ENCODE assay signal across 9 mouse cellular contexts in the genomic region with DNA sequence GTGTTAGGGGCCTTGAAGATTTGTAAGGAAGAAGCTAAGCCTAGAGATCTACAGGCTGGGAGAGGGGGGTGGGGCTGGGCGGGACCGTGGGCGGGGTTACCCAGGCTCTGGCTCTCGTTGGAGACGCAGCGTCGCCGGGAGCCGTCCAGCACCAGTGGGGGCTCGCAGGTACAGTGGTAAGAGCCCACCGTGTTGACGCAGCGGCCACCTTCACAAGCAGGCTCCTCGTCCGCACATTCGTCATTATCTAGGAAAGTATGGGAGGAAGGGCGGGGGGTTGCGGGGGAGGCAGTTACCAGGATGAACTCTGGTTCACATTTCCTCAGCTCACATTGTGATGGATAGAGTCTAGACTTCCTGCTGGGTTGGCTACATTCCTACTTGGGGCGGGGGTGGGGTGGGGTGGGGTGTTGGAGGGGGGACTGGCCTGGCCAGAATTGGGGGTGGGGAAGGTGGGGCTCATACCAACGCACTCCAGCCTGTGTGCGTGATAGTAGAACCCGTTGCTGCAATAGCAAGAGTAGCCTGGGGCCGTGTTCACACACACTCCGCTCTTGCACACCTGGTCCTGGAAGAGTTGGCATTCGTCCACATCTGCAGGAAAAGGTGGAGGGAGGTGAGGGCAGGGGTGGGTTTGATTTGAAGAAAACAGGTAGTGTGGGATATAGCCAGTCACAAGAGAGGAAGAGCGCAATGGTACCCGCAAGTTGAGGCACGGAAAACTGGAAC. TPM values are rescaled to one million over a fixed set of nuclear protein-coding genes. Genes with fewer than 3 reads are reported as not detected.
DNase-seq lines count a peak whose midpoint lies in the region; ATAC-seq and TF ChIP-seq lines count a peak whose summit lies in the region.
"Had no signal": no experiment of that assay in that cellular context is flagged by ENCODE, and none has a peak within 500 bp of the region (broad histone marks: within the 10 kb centered on the region; RNA-seq: fewer than 3 reads in every experiment).

No protein-coding gene starts in this region.

- H3K9me3 ChIP-seq in forebrain, embryonic 10.5 days: peaks cover 14% of the 10 kb centered on the region; the same call in 1 of the 2 replicates
- H3K9me3 ChIP-seq in kidney, postnatal 0 days (replicated peaks; ENCODE audit: low read length): no peaks in the 10 kb centered on the region
- 0 out of 2 replicates have a peak, but pooled peaks cover under 1% of the 10 kb centered on the region for H3K9me3 ChIP-seq in midbrain, embryonic 15.5 days

- ATAC-seq in kidney, postnatal 0 days (replicated peaks; ENCODE audit: low FRiP score, low read depth): peak; percentile 55
- 0 out of 2 replicates have a peak, but pooled peaks have one; percentile 19 for ATAC-seq in midbrain, embryonic 15.5 days (replicated peaks)

- peaks cover 7% of the 10 kb centered on the region for H3K4me1 ChIP-seq in heart, adult 2 months (ENCODE audit: control insufficient read depth, insufficient read depth, low read length)
- peaks cover 25% of the 10 kb centered on the region for H3K4me1 ChIP-seq in forebrain, embryonic 10.5 days
- H3K4me1 ChIP-seq in kidney, postnatal 0 days (replicated peaks; ENCODE audit: insufficient read depth, low read length): peaks cover 10% of the 10 kb centered on the region; the same call in 1 of the 2 replicates
- H3K4me1 ChIP-seq in midbrain, embryonic 15.5 days: peaks cover 10% of the 10 kb centered on the region; the same call in 1 of the 2 replicates

- 17% methylated on average over 28 of the region's 28 CpGs for WGBS in heart, adult 2 months
- WGBS in forebrain, embryonic 10.5 days: 9% methylated on average over 28 of the region's 28 CpGs
- 10% methylated on average over 28 of the region's 28 CpGs for WGBS in kidney, postnatal 0 days
- WGBS in midbrain, embryonic 15.5 days: 14% methylated on average over 28 of the region's 28 CpGs

- intact Hi-C loops in heart, adult 2 months (cut with DNase I): loop anchor here (1.0 kb wide), 1 partner anchor 21 kb away; no protein-coding TSS in a partner anchor
- intact Hi-C loops in left cerebral cortex, postnatal 14 days (cut with DNase I): no loop called here

- no peak for DNase-seq in heart, adult 2 months
- DNase-seq in heart, adult 18-20 months: no peak
- no peak for DNase-seq in forebrain, embryonic 10.5 days (ENCODE audit: extremely low spot score, low spot score)
- peak; percentile 74 for DNase-seq in kidney, postnatal 0 days (ENCODE audit: low spot score)
- no peak for DNase-seq in right cerebral cortex, adult 2 months (ENCODE audit: low spot score in 2 of 2)
- no peak for DNase-seq in left cerebral cortex, postnatal 14 days (ENCODE audit: low spot score in 2 of 2)
- no peak for DNase-seq in right cerebral cortex, postnatal 4 days

- no peak overlapping the region for H3K4me3 ChIP-seq in heart, adult 2 months
- H3K4me3 ChIP-seq in forebrain, embryonic 10.5 days: peak overlapping the region; percentile 45
- peak overlapping the region; percentile 35 for H3K4me3 ChIP-seq in kidney, postnatal 0 days (replicated peaks; ENCODE audit: low read depth, low read length)
- peak overlapping the region; percentile 18; the same call in 1 of the 2 replicates for H3K4me3 ChIP-seq in midbrain, embryonic 15.5 days

- TF ChIP-seq CTCF in heart, adult 2 months (IDR thresholded peaks at IDR 0.05): no peak
- no peak for TF ChIP-seq CTCF in kidney, postnatal 0 days (IDR thresholded peaks at IDR 0.05; ENCODE audit: low read depth)

- peak overlapping the region; percentile 20 for H3K27ac ChIP-seq in heart, adult 2 months
- H3K27ac ChIP-seq in forebrain, embryonic 10.5 days: no peak overlapping the region
- no peak overlapping the region for H3K27ac ChIP-seq in kidney, postnatal 0 days
- no peak overlapping the region for H3K27ac ChIP-seq in midbrain, embryonic 15.5 days

- H3K9ac ChIP-seq in heart, adult 2 months (ENCODE audit: low read depth, low read length): no peak overlapping the region
- H3K9ac ChIP-seq in kidney, postnatal 0 days (ENCODE audit: low read depth, low read length): no peak overlapping the region
- H3K9ac ChIP-seq in midbrain, embryonic 15.5 days: no peak overlapping the region

- H3K36me3 ChIP-seq in heart, adult 2 months (ENCODE audit: control insufficient read depth, insufficient read depth, low read length): peaks cover 5% of the 10 kb centered on the region; the same call in 1 of the 2 replicates
- H3K36me3 ChIP-seq in forebrain, embryonic 10.5 days (replicated peaks): peaks cover 8% of the 10 kb centered on the region
- no peaks in the 10 kb centered on the region for H3K36me3 ChIP-seq in kidney, postnatal 0 days (ENCODE audit: insufficient read depth, low read length)
- no peaks in the 10 kb centered on the region for H3K36me3 ChIP-seq in midbrain, embryonic 15.5 days (replicated peaks)

- H3K79me2 ChIP-seq in heart, adult 2 months (replicated peaks; ENCODE audit: control insufficient read depth, insufficient read depth, low read length): no peaks in the 10 kb centered on the region

- H3K27me3 ChIP-seq in heart, adult 2 months (ENCODE audit: control insufficient read depth, insufficient read depth, low read length): no peaks in the 10 kb centered on the region
- H3K27me3 ChIP-seq in forebrain, embryonic 10.5 days (ENCODE audit: poor library complexity, severe bottlenecking): peaks cover 39% of the 10 kb centered on the region
- H3K27me3 ChIP-seq in kidney, postnatal 0 days (ENCODE audit: insufficient read depth, low read length): no peaks in the 10 kb centered on the region
- H3K27me3 ChIP-seq in midbrain, embryonic 15.5 days (replicated peaks): no peaks in the 10 kb centered on the region; the same call in 1 of the 2 replicates

- no peak for TF ChIP-seq POLR2A in heart, adult 2 months (IDR thresholded peaks at IDR 0.05; ENCODE audit: insufficient read depth, low read depth, low read length)

- TF ChIP-seq EP300 in heart, adult 2 months (IDR thresholded peaks at IDR 0.05; ENCODE audit: insufficient read depth, low read depth, low read length): no peak

- H3K4me2 ChIP-seq in kidney, postnatal 0 days (ENCODE audit: low read length): peak overlapping the region; percentile 59
- peak overlapping the region; percentile 47 for H3K4me2 ChIP-seq in midbrain, embryonic 15.5 days

RNA-seq across cellular contexts. Expression of gene Ltbp4, which starts 28.5 kb away (rescaled TPM):
- total RNA-seq in heart, adult 2 months (2021): 100 to 1,000 TPM; 187 to 221 TPM
- polyA plus RNA-seq in heart, adult 2 months (2012; rRNA removed): 349 and 374 TPM in 2 replicates
- 100 to 1,000 TPM; 185 to 206 TPM for total RNA-seq in heart, adult 18-20 months (2021)
- polyA plus RNA-seq in forebrain, embryonic 10.5 days (2016; fragmentation: Nextera tagmentation; extraction: Ambion mirVana): 8.5 and 11.1 TPM in 2 replicates
- polyA plus RNA-seq in kidney, postnatal 0 days (2015; fragmentation: Nextera tagmentation; extraction: Ambion mirVana): 41.7 and 43.8 TPM in 2 replicates
- 13.4 and 15.7 TPM in 2 replicates for polyA plus RNA-seq in midbrain, embryonic 15.5 days (2015; fragmentation: Nextera tagmentation; extraction: Ambion mirVana)
- total RNA-seq in left cerebral cortex, postnatal 14 days (2021): 10 to 100 TPM; 62.5 to 62.6 TPM

RNA-seq across cellular contexts. Expression of gene Shkbp1, which starts 46.8 kb away (rescaled TPM):
- total RNA-seq in heart, adult 2 months (2021): 1 to 10 TPM; 4.6 to 7.1 TPM
- polyA plus RNA-seq in heart, adult 2 months (2012; rRNA removed): 17.3 and 20.2 TPM in 2 replicates
- total RNA-seq in heart, adult 18-20 months (2021): 1 to 10 TPM; 5.6 to 6.3 TPM
- polyA plus RNA-seq in forebrain, embryonic 10.5 days (2016; fragmentation: Nextera tagmentation; extraction: Ambion mirVana): 62.4 and 67.7 TPM in 2 replicates
- 34.1 and 40.2 TPM in 2 replicates for polyA plus RNA-seq in kidney, postnatal 0 days (2015; fragmentation: Nextera tagmentation; extraction: Ambion mirVana)
- 63.9 and 64.7 TPM in 2 replicates for polyA plus RNA-seq in midbrain, embryonic 15.5 days (2015; fragmentation: Nextera tagmentation; extraction: Ambion mirVana)
- total RNA-seq in left cerebral cortex, postnatal 14 days (2021): 10 to 100 TPM; 22.2 to 27.4 TPM

RNA-seq across cellular contexts. Expression of gene Gm20479, which starts 48.2 kb away (rescaled TPM):
- total RNA-seq in heart, adult 2 months (2021): under 1 TPM in 1 of 2 experiments, not detected in 1; 0.52 TPM
- not detected in 2 replicates for polyA plus RNA-seq in heart, adult 2 months (2012; rRNA removed)
- total RNA-seq in heart, adult 18-20 months (2021): not detected
- 1.4 TPM in 1 of 2 replicates, not detected in the other for polyA plus RNA-seq in forebrain, embryonic 10.5 days (2016; fragmentation: Nextera tagmentation; extraction: Ambion mirVana)
- polyA plus RNA-seq in kidney, postnatal 0 days (2015; fragmentation: Nextera tagmentation; extraction: Ambion mirVana): 0.57 TPM in 1 of 2 replicates, not detected in the other
- polyA plus RNA-seq in midbrain, embryonic 15.5 days (2015; fragmentation: Nextera tagmentation; extraction: Ambion mirVana): not detected in 2 replicates
- total RNA-seq in left cerebral cortex, postnatal 14 days (2021): not detected
- polyA plus RNA-seq: C2C12 had no signal

RNA-seq across cellular contexts. Expression of gene Numbl, which starts 50.8 kb away (rescaled TPM):
- total RNA-seq in heart, adult 2 months (2021): 1 to 10 TPM; 3.7 to 6.1 TPM
- polyA plus RNA-seq in heart, adult 2 months (2012; rRNA removed): 7.8 and 9.7 TPM in 2 replicates
- 1 to 10 TPM; 2.4 to 3.3 TPM for total RNA-seq in heart, adult 18-20 months (2021)
- polyA plus RNA-seq in forebrain, embryonic 10.5 days (2016; fragmentation: Nextera tagmentation; extraction: Ambion mirVana): 13.6 and 15.6 TPM in 2 replicates
- polyA plus RNA-seq in kidney, postnatal 0 days (2015; fragmentation: Nextera tagmentation; extraction: Ambion mirVana): 12.6 and 13.0 TPM in 2 replicates
- 58.7 and 66.3 TPM in 2 replicates for polyA plus RNA-seq in midbrain, embryonic 15.5 days (2015; fragmentation: Nextera tagmentation; extraction: Ambion mirVana)
- 100 to 1,000 TPM; 134 to 139 TPM for total RNA-seq in left cerebral cortex, postnatal 14 days (2021)
